Mouse (Mus musculus): ENCODE measurements around the gene Prr5l. TPM values are rescaled to one million over a fixed set of nuclear protein-coding genes. Genes with fewer than 3 reads are reported as not detected.

Prr5l gene
- polyA plus RNA-seq, 2 experiments, result 1.4 to 1.7 TPM

- no peaks in the 10 kb centered on the region for H3K9me3 ChIP-seq (ENCODE audit: control insufficient read depth, low read length)
- ATAC-seq (ENCODE audit: insufficient read depth) (no peak), DNase-seq (ENCODE audit: low read depth in 3 of 3, low spot score in 3 of 3) (no peak)
- no peak for TF ChIP-seq EP300 (IDR thresholded peaks at IDR 0.05; ENCODE audit: low read depth)
- no peak overlapping the region for H3K9ac ChIP-seq (replicated peaks)
- peaks cover 0 to 12% of the 10 kb centered on the region in 2 experiments; a peak in 2 of 4 replicates for H3K4me1 ChIP-seq (replicated peaks; ENCODE audit: control insufficient read depth in 2 of 2, insufficient read depth in 2 of 2, low read length in 1 of 2)
- H3K36me3 ChIP-seq (replicated peaks; ENCODE audit: control insufficient read depth, insufficient read depth, low read depth), result no peaks in the 10 kb centered on the region
- H3K4me3 ChIP-seq (ENCODE audit: insufficient read depth in 1 of 2, low read depth in 2 of 2, low read length in 2 of 2), result no peak overlapping the region
- WGBS (ENCODE audit: insufficient replicate concordance), result 59% methylated on average over 5 of the region's 5 CpGs
- H3K4me2 ChIP-seq (ENCODE audit: low read depth), result no peak overlapping the region
- H3K27me3 ChIP-seq (ENCODE audit: control insufficient read depth, insufficient read depth, low read length), result no peaks in the 10 kb centered on the region
- H3K27ac ChIP-seq, result no peak overlapping the region
Observed at GRCm38 (mm10) chr2:101831851-101832250, 51.0 kb downstream of the Prr5l start.

- Histone ChIP-seq H3K27ac (no peak overlapping the region), H3K4me2 (ENCODE audit: low read depth) (no peak overlapping the region), H3K36me3 (replicated peaks; ENCODE audit: control insufficient read depth, insufficient read depth, low read depth) (no peaks in the 10 kb centered on the region), H3K9ac (replicated peaks) (no peak overlapping the region), H3K4me1 (replicated peaks; ENCODE audit: control insufficient read depth in 2 of 2, insufficient read depth in 2 of 2, low read length in 1 of 2) (peaks cover 0 to 12% of the 10 kb centered on the region in 2 experiments; a peak in 2 of 4 replicates), H3K9me3 (ENCODE audit: control insufficient read depth, low read length) (no peaks in the 10 kb centered on the region), H3K27me3 (ENCODE audit: control insufficient read depth, insufficient read depth, low read length) (no peaks in the 10 kb centered on the region), H3K4me3 (ENCODE audit: insufficient read depth in 1 of 2, low read depth in 2 of 2, low read length in 2 of 2) (no peak overlapping the region)
- TF ChIP-seq CTCF (IDR thresholded peaks at IDR 0.05; ENCODE audit: low read depth), result no peak
- no peak for TF ChIP-seq EP300 (IDR thresholded peaks at IDR 0.05; ENCODE audit: low read depth)
- WGBS (ENCODE audit: insufficient replicate concordance), result 38% methylated on average over 9 of the region's 9 CpGs
- ATAC-seq (ENCODE audit: insufficient read depth) (no peak), DNase-seq (ENCODE audit: low read depth in 3 of 3, low spot score in 3 of 3) (no peak)
Observed at GRCm38 (mm10) chr2:101830186-101830915, 52.5 kb downstream of the Prr5l start.

- H3K9me3 ChIP-seq (ENCODE audit: control insufficient read depth, low read length), result no peaks in the 10 kb centered on the region
- H3K4me3 ChIP-seq (ENCODE audit: insufficient read depth in 1 of 2, low read depth in 2 of 2, low read length in 2 of 2), result no peak overlapping the region
- ATAC-seq (ENCODE audit: insufficient read depth), result no peak
- no peak overlapping the region for H3K9ac ChIP-seq (replicated peaks)
- no peaks in the 10 kb centered on the region for H3K36me3 ChIP-seq (replicated peaks; ENCODE audit: control insufficient read depth, insufficient read depth, low read depth)
- no peak overlapping the region for H3K27ac ChIP-seq
- H3K4me1 ChIP-seq (replicated peaks; ENCODE audit: control insufficient read depth in 2 of 2, insufficient read depth in 2 of 2, low read length in 1 of 2), result peaks cover 0 to 12% of the 10 kb centered on the region in 2 experiments; a peak in 2 of 4 replicates
- H3K27me3 ChIP-seq (ENCODE audit: control insufficient read depth, insufficient read depth, low read length), result no peaks in the 10 kb centered on the region
- no peak overlapping the region for H3K4me2 ChIP-seq (ENCODE audit: low read depth)
- WGBS (ENCODE audit: insufficient replicate concordance), result 36% methylated on average over 4 of the region's 4 CpGs
- TF ChIP-seq EP300 (IDR thresholded peaks at IDR 0.05; ENCODE audit: low read depth), result no peak
- no peak for TF ChIP-seq CTCF (IDR thresholded peaks at IDR 0.05; ENCODE audit: low read depth)
- DNase-seq (ENCODE audit: low read depth in 3 of 3, low spot score in 3 of 3), result no peak
Observed at GRCm38 (mm10) chr2:101829013-101829412, 53.8 kb downstream of the Prr5l start.

GRCm38 (mm10) chr2:101828057-101828643, 54.7 kb downstream of the Prr5l start:
- Histone ChIP-seq H3K9ac (replicated peaks) (no peak overlapping the region), H3K9me3 (ENCODE audit: control insufficient read depth, low read length) (no peaks in the 10 kb centered on the region), H3K36me3 (replicated peaks; ENCODE audit: control insufficient read depth, insufficient read depth, low read depth) (no peaks in the 10 kb centered on the region), H3K4me1 (replicated peaks; ENCODE audit: control insufficient read depth in 2 of 2, insufficient read depth in 2 of 2, low read length in 1 of 2) (peaks cover 0 to 12% of the 10 kb centered on the region in 2 experiments; a peak in 2 of 4 replicates), H3K27ac (no peak overlapping the region), H3K4me2 (ENCODE audit: low read depth) (no peak overlapping the region), H3K4me3 (ENCODE audit: insufficient read depth in 1 of 2, low read depth in 2 of 2, low read length in 2 of 2) (no peak overlapping the region), H3K27me3 (ENCODE audit: control insufficient read depth, insufficient read depth, low read length) (no peaks in the 10 kb centered on the region)
- TF ChIP-seq CTCF (IDR thresholded peaks at IDR 0.05; ENCODE audit: low read depth), result peak; percentile 39; the same call in 1 of the 2 replicates
- TF ChIP-seq EP300 (IDR thresholded peaks at IDR 0.05; ENCODE audit: low read depth), result no peak
- DNase-seq (ENCODE audit: low read depth in 3 of 3, low spot score in 3 of 3) (no peak), ATAC-seq (ENCODE audit: insufficient read depth) (no peak)
- 39% methylated on average over 5 of the region's 5 CpGs for WGBS (ENCODE audit: insufficient replicate concordance)

- Histone ChIP-seq H3K27ac (no peak overlapping the region), H3K9ac (replicated peaks) (no peak overlapping the region), H3K4me3 (ENCODE audit: insufficient read depth in 1 of 2, low read depth in 2 of 2, low read length in 2 of 2) (no peak overlapping the region), H3K9me3 (ENCODE audit: control insufficient read depth, low read length) (no peaks in the 10 kb centered on the region), H3K36me3 (replicated peaks; ENCODE audit: control insufficient read depth, insufficient read depth, low read depth) (no peaks in the 10 kb centered on the region), H3K4me2 (ENCODE audit: low read depth) (no peak overlapping the region), H3K27me3 (ENCODE audit: control insufficient read depth, insufficient read depth, low read length) (no peaks in the 10 kb centered on the region), H3K4me1 (replicated peaks; ENCODE audit: control insufficient read depth in 2 of 2, insufficient read depth in 2 of 2, low read length in 1 of 2) (peaks cover 0 to 12% of the 10 kb centered on the region in 2 experiments; a peak in 2 of 4 replicates)
- TF ChIP-seq EP300 (IDR thresholded peaks at IDR 0.05; ENCODE audit: low read depth), result no peak
- TF ChIP-seq CTCF (IDR thresholded peaks at IDR 0.05; ENCODE audit: low read depth), result no peak
- ATAC-seq (ENCODE audit: insufficient read depth) (peak; percentile 64; the same call in 1 of the 2 replicates), DNase-seq (ENCODE audit: low read depth in 3 of 3, low spot score in 3 of 3) (peak in 2 of 3 experiments; percentile 7 to 11)
- 11% methylated on average over 5 of the region's 5 CpGs for WGBS (ENCODE audit: insufficient replicate concordance)
Observed at GRCm38 (mm10) chr2:101827626-101828025, 55.2 kb downstream of the Prr5l start.
